Mouse (Mus musculus) heart, postnatal 0 days (tissue): ENCODE measurements around the gene B3gnt2. TPM values are rescaled to one million over a fixed set of nuclear protein-coding genes. Genes with fewer than 3 reads are reported as not detected.

Source experiments
- ATAC-seq: fragments of 200-750 bp; cut with Nextera tagmentation; 2 replicates; pipeline ENCODE4 v1.8.0; 2017; ENCODE audit warnings: low read depth, moderate number of reproducible peaks, moderate library complexity; ENCODE audit not compliant: insufficient read depth
- DNase-seq: peaks from one replicate; pipeline ENCODE4 v3.0.0-alpha.2; 2016; ENCODE audit warnings: low spot score
- H3K27ac ChIP-seq: fragments of 300-500 bp; sonication (generic); 2 replicates; pipeline ENCODE4 v1.5.1; 2014; ENCODE audit warnings: low read depth, mild to moderate bottlenecking
- H3K27me3 ChIP-seq: fragments of 300-500 bp; sonication (generic); 2 replicates; pipeline ENCODE4 v1.6.1; 2014; ENCODE audit warnings: low read length, mixed read lengths; ENCODE audit not compliant: control insufficient read depth, insufficient read depth
- H3K36me3 ChIP-seq: fragments of 300-500 bp; sonication (generic); replicated peaks from 2 replicates; pipeline ENCODE4 v1.6.1; 2014; ENCODE audit warnings: low read length, mixed read lengths; ENCODE audit not compliant: control insufficient read depth, insufficient read depth
- H3K4me1 ChIP-seq: fragments of 300-500 bp; sonication (generic); 2 replicates; pipeline ENCODE4 v1.6.1; 2014; ENCODE audit warnings: antibody characterized with exemption; ENCODE audit not compliant: control insufficient read depth, insufficient read depth
- H3K4me2 ChIP-seq: fragments of 300-500 bp; sonication (generic); 2 replicates; pipeline ENCODE4 v1.6.1; 2014; ENCODE audit warnings: low read depth, mild to moderate bottlenecking, low read length, moderate library complexity
- H3K4me3 ChIP-seq: fragments of 300-500 bp; sonication (generic); 2 replicates; pipeline ENCODE4 v1.5.1; 2014; ENCODE audit warnings: low read depth, low read length
- H3K9ac ChIP-seq: fragments of 300-500 bp; sonication (generic); replicated peaks from 2 replicates; pipeline ENCODE4 v1.6.1; 2014; ENCODE audit warnings: low read depth, low read length, mixed read lengths
- H3K9me3 ChIP-seq: fragments of 300-500 bp; sonication (generic); replicated peaks from 2 replicates; pipeline ENCODE4 v1.6.1; 2016; ENCODE audit warnings: low read length; ENCODE audit not compliant: control insufficient read depth
- CTCF ChIP-seq: IDR thresholded peaks from 2 replicates; pipeline ENCODE4 v1.5.1; 2016; ENCODE audit warnings: antibody characterized with exemption, control low read depth, low read depth
- EP300 ChIP-seq: IDR thresholded peaks from 2 replicates; pipeline ENCODE4 v1.6.1; 2016; ENCODE audit warnings: antibody characterized with exemption, low read depth
- WGBS: fragments of 180-500 bp; shearing (Covaris S2); extraction: QIAGEN DNeasy Blood & Tissue Kit; methylation state at CpG from one replicate; pipeline ENCODE4 v1.1.7; 2014; 5-methylcytosine and 5-hydroxymethylcytosine counted together
- polyA plus RNA-seq: library from polyadenylated mRNA; unstranded; fragments of >200 nt; fragmentation: Nextera tagmentation; extraction: Ambion mirVana; gene quantifications from 2 replicates; pipeline ENCODE4 v1.2.1, GENCODE M21; 2015
- total RNA-seq: library from RNA; depleted of rRNA; stranded (reverse); fragments of >200 nt; gene quantifications from 2 replicates; pipeline ENCODE4 v1.2.3, GENCODE M21; 2014; ENCODE audit warnings: low replicate concordance

The B3gnt2 gene
- total and polyA plus RNA-seq, 2 experiments from 2014 or later, result 5.9 to 22.6 TPM

DNA sequence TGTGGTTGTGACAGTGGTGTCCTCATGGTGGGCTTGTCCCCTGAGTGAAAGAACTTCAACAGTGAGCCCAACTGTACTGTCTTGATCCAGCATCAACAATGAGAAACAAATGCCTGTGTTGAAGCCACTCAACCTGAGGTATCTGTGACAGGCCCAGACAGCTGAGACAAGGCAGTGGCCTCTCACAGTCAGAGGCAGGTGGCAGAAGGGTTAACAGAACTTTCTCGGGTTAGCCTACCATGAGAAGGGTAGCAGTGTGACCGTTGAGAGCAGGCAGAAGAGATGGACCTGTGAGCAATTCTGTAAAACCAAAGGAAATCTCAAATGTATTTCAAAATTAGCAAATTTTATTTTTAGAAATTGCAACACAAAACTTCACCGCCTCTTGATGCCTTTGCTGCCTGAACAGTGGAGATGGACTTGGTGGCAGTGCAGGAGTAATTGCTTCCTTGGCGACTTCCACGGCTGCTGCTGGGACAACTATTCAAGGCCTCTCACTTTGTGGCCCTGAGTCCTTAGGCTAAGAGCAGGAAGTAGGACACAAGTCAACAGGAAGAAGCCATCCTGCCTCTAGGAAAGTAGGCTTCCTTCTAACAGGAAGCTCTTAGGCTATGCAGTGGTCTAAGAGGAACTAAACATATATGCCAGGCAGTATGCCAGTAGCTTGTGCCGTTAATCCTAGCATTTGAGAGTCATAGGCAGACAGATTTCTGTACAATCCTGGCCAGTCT lies 80.8 kb downstream of the B3gnt2 start:
- no peaks in the 10 kb centered on the region for H3K4me1 ChIP-seq
- H3K27me3 ChIP-seq, result no peaks in the 10 kb centered on the region
- H3K27ac ChIP-seq, result no peak overlapping the region
- no peaks in the 10 kb centered on the region for H3K9me3 ChIP-seq
- WGBS, result 42% methylated on average over 6 of the region's 6 CpGs
- ATAC-seq, result no peak
- H3K9ac ChIP-seq, result no peak overlapping the region
- TF ChIP-seq CTCF (no peak), EP300 (no peak)
- no peak overlapping the region for H3K4me3 ChIP-seq
- DNase-seq, result no peak
- H3K4me2 ChIP-seq, result no peak overlapping the region
- no peaks in the 10 kb centered on the region for H3K36me3 ChIP-seq

DNA sequence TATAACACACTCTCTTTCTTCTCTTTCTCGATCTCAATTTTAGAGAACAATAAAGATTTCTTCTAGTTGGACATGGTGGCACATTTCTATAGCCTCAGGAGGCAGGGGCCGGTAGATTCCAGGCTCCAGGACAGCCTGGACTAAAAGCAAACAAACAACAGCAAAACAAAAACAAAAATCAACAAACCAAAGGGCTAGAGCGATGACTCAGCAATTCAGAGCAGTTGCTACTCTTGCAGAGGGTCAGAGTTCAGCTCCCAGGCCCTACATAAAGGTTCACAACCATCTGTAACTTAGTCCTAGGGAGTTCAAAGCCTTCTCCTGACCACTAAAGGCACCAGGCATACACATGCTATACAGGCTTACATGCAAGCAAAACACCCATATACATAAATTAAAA lies 82.2 kb downstream of the B3gnt2 start:
- no peak for DNase-seq
- Histone ChIP-seq H3K4me1 (no peaks in the 10 kb centered on the region), H3K9ac (no peak overlapping the region), H3K4me3 (no peak overlapping the region), H3K27ac (no peak overlapping the region), H3K36me3 (no peaks in the 10 kb centered on the region), H3K4me2 (no peak overlapping the region), H3K9me3 (no peaks in the 10 kb centered on the region), H3K27me3 (no peaks in the 10 kb centered on the region)
- 72% methylated on average over 3 of the region's 3 CpGs for WGBS
- no peak for ATAC-seq
- TF ChIP-seq EP300 (no peak), CTCF (no peak)

DNA sequence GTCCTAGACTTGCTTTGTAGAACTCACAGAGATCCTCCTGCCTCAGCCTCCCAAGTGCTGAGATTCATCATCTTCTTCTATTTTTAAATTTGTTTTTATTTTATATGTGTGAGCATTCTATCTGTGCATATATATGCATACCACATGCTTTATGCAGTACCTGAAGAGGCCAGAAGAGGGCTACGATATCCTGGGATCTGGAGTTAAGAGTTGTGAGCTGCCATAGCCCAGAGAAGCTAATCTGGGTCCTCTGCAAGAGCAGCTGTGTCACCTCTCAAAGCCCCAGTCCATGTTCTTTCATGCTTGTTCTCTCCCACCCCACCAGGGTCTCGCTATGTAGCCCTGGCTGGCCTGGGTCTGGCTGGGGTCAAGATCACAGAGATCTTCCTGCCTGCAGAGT lies 83.2 kb downstream of the B3gnt2 start:
- no peak overlapping the region for H3K4me2 ChIP-seq
- no peaks in the 10 kb centered on the region for H3K36me3 ChIP-seq
- no peak for DNase-seq
- 86% methylated on average over 2 of the region's 2 CpGs for WGBS
- H3K9me3 ChIP-seq, result no peaks in the 10 kb centered on the region
- ATAC-seq, result no peak
- H3K4me1 ChIP-seq, result no peaks in the 10 kb centered on the region
- no peak overlapping the region for H3K27ac ChIP-seq
- H3K27me3 ChIP-seq, result no peaks in the 10 kb centered on the region
- H3K9ac ChIP-seq, result no peak overlapping the region
- H3K4me3 ChIP-seq, result no peak overlapping the region
- no peak for TF ChIP-seq EP300
- peak; percentile 18; the same call in 1 of the 2 replicates for TF ChIP-seq CTCF

DNA sequence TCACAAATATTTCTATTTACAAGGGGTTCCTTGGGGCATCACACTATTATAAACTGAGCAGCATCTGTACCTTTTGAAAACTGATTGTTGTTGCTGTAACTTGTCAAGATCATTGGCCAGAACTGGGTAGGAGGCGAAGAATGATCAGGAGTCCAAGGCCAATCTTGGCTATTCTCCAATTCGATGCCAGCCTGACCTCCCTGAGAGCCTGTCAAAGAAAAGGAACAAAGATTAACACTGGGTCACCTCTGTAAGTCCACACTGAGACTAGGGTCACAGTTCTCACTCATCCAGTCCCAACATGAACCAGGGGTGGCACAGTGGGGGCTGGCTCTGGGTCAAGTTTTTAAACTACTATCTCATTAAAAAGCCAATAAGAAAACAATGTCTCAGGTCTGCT lies 85.9 kb downstream of the B3gnt2 start:
- Histone ChIP-seq H3K9me3 (no peaks in the 10 kb centered on the region), H3K27me3 (no peaks in the 10 kb centered on the region)
- WGBS, result 86% methylated on average over 2 of the region's 2 CpGs

DNA sequence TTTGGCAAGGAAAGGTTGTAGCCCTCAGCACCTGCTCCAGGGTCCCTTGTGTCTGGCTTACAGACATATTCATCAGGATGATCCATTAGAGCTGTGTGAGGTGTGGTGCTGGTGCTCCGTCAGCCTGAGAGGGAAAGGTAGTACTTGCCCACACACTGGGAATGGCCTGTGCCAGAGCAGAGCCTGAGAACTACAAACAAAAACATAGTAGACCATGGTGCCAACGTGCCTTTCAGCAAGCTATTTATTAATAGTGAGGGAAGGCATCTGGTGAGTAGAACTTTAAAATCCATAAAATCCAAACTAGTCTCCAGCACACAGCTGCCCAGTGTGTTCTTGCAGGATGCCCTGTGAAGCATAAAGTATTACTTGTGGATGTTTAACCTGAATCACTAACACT lies 94.5 kb downstream of the B3gnt2 start:
- Histone ChIP-seq H3K36me3 (no peaks in the 10 kb centered on the region), H3K4me3 (no peak overlapping the region), H3K4me1 (0 out of 2 replicates have a peak, but pooled peaks cover 5% of the 10 kb centered on the region), H3K9me3 (no peaks in the 10 kb centered on the region), H3K27ac (no peak overlapping the region), H3K9ac (no peak overlapping the region), H3K27me3 (no peaks in the 10 kb centered on the region), H3K4me2 (no peak overlapping the region)
- no peak for TF ChIP-seq EP300
- no peak for TF ChIP-seq CTCF
- no peak for ATAC-seq
- DNase-seq, result no peak
- 68% methylated on average over 2 of the region's 2 CpGs for WGBS

More for the DNA sequence above, 85.9 kb downstream of the B3gnt2 start:
- Histone ChIP-seq H3K4me3 (no peak overlapping the region), H3K4me1 (no peaks in the 10 kb centered on the region), H3K36me3 (no peaks in the 10 kb centered on the region), H3K9ac (no peak overlapping the region), H3K4me2 (no peak overlapping the region), H3K27ac (no peak overlapping the region)
- no peak for TF ChIP-seq CTCF
- no peak for TF ChIP-seq EP300
- no peak for DNase-seq
- ATAC-seq, result no peak

DNA sequence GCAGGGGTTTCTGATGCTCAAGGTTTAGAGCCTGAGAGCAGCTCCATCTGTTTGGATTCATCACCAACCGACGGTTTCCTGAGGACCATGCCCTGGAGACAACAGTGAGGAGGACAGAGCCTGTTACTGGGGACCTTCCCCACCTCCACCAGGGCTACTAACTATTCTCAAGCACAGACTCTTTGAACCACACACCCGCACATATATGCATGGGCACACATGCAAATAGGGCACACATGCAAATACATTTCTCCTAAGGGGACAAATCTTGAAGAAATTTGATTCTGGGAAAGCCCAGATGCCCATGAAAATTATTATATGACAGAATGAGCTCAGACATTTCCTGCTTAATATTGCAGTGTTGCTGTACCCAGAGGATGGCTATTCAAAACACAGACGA lies 95.3 kb downstream of the B3gnt2 start:
- Histone ChIP-seq H3K36me3 (no peaks in the 10 kb centered on the region), H3K9ac (no peak overlapping the region), H3K9me3 (no peaks in the 10 kb centered on the region), H3K4me2 (no peak overlapping the region), H3K4me3 (no peak overlapping the region), H3K27ac (no peak overlapping the region), H3K27me3 (no peaks in the 10 kb centered on the region), H3K4me1 (0 out of 2 replicates have a peak, but pooled peaks cover 5% of the 10 kb centered on the region)
- TF ChIP-seq EP300, result no peak
- no peak for TF ChIP-seq CTCF
- ATAC-seq, result no peak
- 78% methylated on average over 4 of the region's 4 CpGs for WGBS
- DNase-seq, result no peak
